Mouse (Mus musculus): ENCODE data around the gene Car3.

GRCm38 (mm10) chr3:14879293-14879692 is 16.0 kb downstream of the Car3 start:
- no peak for TF ChIP-seq CTCF (IDR thresholded peaks at IDR 0.05; ENCODE audit: borderline replicate concordance, extremely low read depth, insufficient read depth, insufficient read length)
- no peak for TF ChIP-seq POLR2A (IDR thresholded peaks at IDR 0.05; ENCODE audit: borderline replicate concordance, extremely low read depth, insufficient read depth, insufficient read length, poor library complexity, severe bottlenecking)
